In genomic region chr19:28277104-28277503, GRCm38 (mm10) we compare ENCODE assay signal across 23 mouse cellular contexts.
A peak's percentile ranks its signal among the peaks of the same experiment; 100 is the strongest.
DNase-seq lines count a peak whose midpoint lies in the region; ATAC-seq and TF ChIP-seq lines count a peak whose summit lies in the region.
"Had no signal": no experiment of that assay in that cellular context is flagged by ENCODE, and none has a peak within 500 bp of the region (broad histone marks: within the 10 kb centered on the region; RNA-seq: fewer than 3 reads in every experiment).

No protein-coding gene starts in this region.

- peaks cover 4% of the 10 kb centered on the region; the same call in 1 of the 2 replicates for H3K27me3 ChIP-seq in forebrain, embryonic 10.5 days (ENCODE audit: poor library complexity, severe bottlenecking)
- H3K27me3 ChIP-seq in forebrain, postnatal 0 days (ENCODE audit: insufficient read depth, low read length), result no peaks in the 10 kb centered on the region
- no peaks in the 10 kb centered on the region for H3K27me3 ChIP-seq in heart, embryonic 15.5 days
- H3K27me3 ChIP-seq in neural tube, embryonic 15.5 days (replicated peaks), result no peaks in the 10 kb centered on the region
- H3K27me3 ChIP-seq: lung, embryonic 15.5 days; Patski had no signal

- H3K4me2 ChIP-seq in forebrain, postnatal 0 days (ENCODE audit: low read depth), result no peak overlapping the region
- no peak overlapping the region for H3K4me2 ChIP-seq in heart, embryonic 15.5 days
- no peak overlapping the region for H3K4me2 ChIP-seq in neural tube, embryonic 15.5 days
- H3K4me2 ChIP-seq: forebrain, embryonic 12.5 days; lung, embryonic 15.5 days had no signal

- DNase-seq in forebrain, embryonic 10.5 days (ENCODE audit: extremely low spot score, low spot score), result no peak
- no peak for DNase-seq in forebrain, postnatal 0 days
- DNase-seq in heart, postnatal 14 days, result no peak
- peak; percentile 28 for DNase-seq in neural tube, embryonic 10.5 days (ENCODE audit: extremely low spot score, low spot score)
- DNase-seq in adrenal gland, adult 18-20 months (ENCODE audit: low spot score in 2 of 2), result no peak
- DNase-seq: adrenal gland, postnatal 10 days; cerebellum, postnatal 10 days; gastrocnemius, postnatal 10 days; heart, adult 18-20 months; kidney, adult 18-20 months; layer of hippocampus, postnatal 36 days; lung, postnatal 4 days; right cerebral cortex, postnatal 4 days; thymus, adult 2 months had no signal

- no peak overlapping the region for H3K9ac ChIP-seq in forebrain, postnatal 0 days
- H3K9ac ChIP-seq in heart, embryonic 15.5 days, result no peak overlapping the region
- no peak overlapping the region for H3K9ac ChIP-seq in neural tube, embryonic 15.5 days (replicated peaks)
- H3K9ac ChIP-seq: forebrain, embryonic 12.5 days; liver, embryonic 14.5 days; lung, embryonic 15.5 days had no signal

- peak overlapping the region; percentile 51 for H3K27ac ChIP-seq in forebrain, embryonic 10.5 days
- H3K27ac ChIP-seq in forebrain, postnatal 0 days (ENCODE audit: low read depth, low read length), result no peak overlapping the region
- 0 out of 2 replicates have a peak overlapping the region, but pooled peaks have one; percentile 2 for H3K27ac ChIP-seq in heart, embryonic 15.5 days
- no peak overlapping the region for H3K27ac ChIP-seq in neural tube, embryonic 15.5 days (replicated peaks)
- H3K27ac ChIP-seq: forebrain, embryonic 12.5 days; kidney, postnatal 0 days; liver, embryonic 14.5 days; lung, embryonic 15.5 days had no signal

- H3K4me1 ChIP-seq in forebrain, embryonic 10.5 days, result peaks cover 34% of the 10 kb centered on the region
- no peaks in the 10 kb centered on the region for H3K4me1 ChIP-seq in forebrain, postnatal 0 days (ENCODE audit: insufficient read depth)
- 0 out of 2 replicates have a peak, but pooled peaks cover 7% of the 10 kb centered on the region for H3K4me1 ChIP-seq in heart, embryonic 15.5 days (replicated peaks)
- no peaks in the 10 kb centered on the region for H3K4me1 ChIP-seq in neural tube, embryonic 15.5 days
- H3K4me1 ChIP-seq: lung, embryonic 15.5 days had no signal

- no peak for TF ChIP-seq CTCF in forebrain, postnatal 0 days (IDR thresholded peaks at IDR 0.05; ENCODE audit: low read depth)

- 79% methylated on average over 2 of the region's 2 CpGs for WGBS in forebrain, embryonic 10.5 days
- 69% methylated on average over 2 of the region's 2 CpGs for whole genome bisulfite sequencing in forebrain, postnatal 0 days
- 86% methylated on average over 2 of the region's 2 CpGs for WGBS in heart, embryonic 15.5 days
- WGBS in neural tube, embryonic 15.5 days, result 40% methylated on average over 2 of the region's 2 CpGs

- no peaks in the 10 kb centered on the region for H3K36me3 ChIP-seq in forebrain, embryonic 10.5 days (replicated peaks)
- H3K36me3 ChIP-seq in forebrain, postnatal 0 days (ENCODE audit: insufficient read depth), result no peaks in the 10 kb centered on the region
- no peaks in the 10 kb centered on the region for H3K36me3 ChIP-seq in heart, embryonic 15.5 days
- H3K36me3 ChIP-seq in neural tube, embryonic 15.5 days, result no peaks in the 10 kb centered on the region
- H3K36me3 ChIP-seq: forebrain, embryonic 12.5 days; lung, embryonic 15.5 days had no signal

- intact Hi-C loops in heart, postnatal 14 days (cut with DNase I), result no loop called here

- no peak overlapping the region for H3K4me3 ChIP-seq in forebrain, embryonic 10.5 days
- no peak overlapping the region for H3K4me3 ChIP-seq in forebrain, postnatal 0 days (ENCODE audit: low read depth, low read length)
- H3K4me3 ChIP-seq in heart, embryonic 15.5 days, result no peak overlapping the region
- no peak overlapping the region for H3K4me3 ChIP-seq in neural tube, embryonic 15.5 days (replicated peaks)
- H3K4me3 ChIP-seq: forebrain, embryonic 12.5 days; lung, embryonic 15.5 days had no signal

- no peaks in the 10 kb centered on the region for H3K9me3 ChIP-seq in forebrain, embryonic 10.5 days
- H3K9me3 ChIP-seq in forebrain, postnatal 0 days (ENCODE audit: low read length), result no peaks in the 10 kb centered on the region
- no peaks in the 10 kb centered on the region for H3K9me3 ChIP-seq in heart, embryonic 15.5 days (replicated peaks)
- no peaks in the 10 kb centered on the region for H3K9me3 ChIP-seq in neural tube, embryonic 15.5 days (replicated peaks)
- H3K9me3 ChIP-seq: forebrain, embryonic 12.5 days; lung, embryonic 15.5 days had no signal

- no peak for ATAC-seq in forebrain, postnatal 0 days
- no peak for ATAC-seq in heart, embryonic 15.5 days (replicated peaks; ENCODE audit: insufficient number of reproducible peaks, insufficient read depth, low FRiP score, low read depth)
- no peak for ATAC-seq in neural tube, embryonic 15.5 days (ENCODE audit: low FRiP score)
- ATAC-seq in megakaryocyte-erythroid progenitor cell, adult 5-6 weeks (replicated peaks; ENCODE audit: low FRiP score, low TSS enrichment, poor library complexity, severe bottlenecking), result no peak
- ATAC-seq: CD4-positive, CD25-positive, alpha-beta regulatory T cell, adult 4 months; Patski had no signal

Comparison
In these comparisons a context has a peak if more than half of its experiments do, and no peak if none do; other contexts are left out.
1. H3K27ac ChIP-seq: peak in forebrain, embryonic 10.5 days (single experiment) and heart, embryonic 15.5 days (single experiment); none in forebrain, postnatal 0 days (single experiment) and neural tube, embryonic 15.5 days (single experiment).